Mouse (Mus musculus) T-cell, adult 66 days (primary cell): ENCODE results near the gene Tcap. TPM values are rescaled to one million over a fixed set of nuclear protein-coding genes. Genes with fewer than 3 reads are reported as not detected.

ENCODE experiments used
- total RNA-seq, 2 experiments: library from RNA; stranded (reverse); gene quantifications; 3 replicates in 1 of 2; 4 replicates in 1 of 2; pipeline ENCODE4 v1.2.4; 2023

Gene Tcap
- not detected for total RNA-seq

DNA sequence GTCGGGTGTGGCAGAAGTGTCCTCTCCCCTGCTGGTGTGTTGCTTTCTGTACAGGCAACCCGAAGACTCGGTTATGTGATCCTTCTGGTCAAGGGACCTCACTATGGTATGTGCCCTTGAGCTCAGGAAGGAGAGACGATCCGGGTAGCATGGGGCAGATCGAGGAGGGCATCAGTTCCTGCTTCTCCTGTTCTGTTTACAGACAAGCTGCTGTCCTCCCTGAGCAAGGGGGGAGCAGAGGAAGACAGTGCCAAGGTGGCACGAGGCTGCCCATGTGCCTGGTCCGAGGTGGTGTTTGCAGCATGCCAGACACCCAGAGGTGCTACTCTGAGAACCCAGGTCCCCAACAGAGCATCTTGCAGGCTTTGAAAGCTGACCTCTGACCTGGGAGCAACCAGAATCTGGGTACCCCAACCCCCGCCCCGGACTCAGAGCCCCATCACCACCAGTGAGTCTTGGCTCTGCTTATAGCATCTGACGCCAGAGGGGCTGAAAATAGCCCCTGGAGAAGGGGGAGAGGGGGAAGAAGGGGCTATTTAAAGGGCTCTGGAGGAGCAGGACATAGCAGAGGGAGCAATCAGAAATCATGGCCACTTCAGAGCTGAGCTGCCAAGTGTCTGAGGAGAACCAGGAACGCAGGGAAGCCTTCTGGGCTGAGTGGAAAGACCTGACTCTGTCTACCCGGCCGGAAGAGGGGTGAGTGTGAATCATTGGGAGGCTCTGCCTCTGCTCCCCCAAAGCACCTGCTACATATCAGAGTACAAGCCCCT, at the start of gene Tcap:
Tcap (plus strand) TSS at position 551 of the 770 bp plus-strand sequence.

GRCm38 (mm10) chr11:98348083-98348961, 35.3 kb upstream of the Tcap start, which contains the start of gene Ppp1r1b:
Gene Ppp1r1b, plus strand, starts transcription at chr11:98348404.

GRCm38 (mm10) chr11:98358161-98359083, 25.2 kb upstream of the Tcap start, which contains the start of gene Stard3:
Gene Stard3, plus strand, starts transcription at chr11:98358368.

DNA sequence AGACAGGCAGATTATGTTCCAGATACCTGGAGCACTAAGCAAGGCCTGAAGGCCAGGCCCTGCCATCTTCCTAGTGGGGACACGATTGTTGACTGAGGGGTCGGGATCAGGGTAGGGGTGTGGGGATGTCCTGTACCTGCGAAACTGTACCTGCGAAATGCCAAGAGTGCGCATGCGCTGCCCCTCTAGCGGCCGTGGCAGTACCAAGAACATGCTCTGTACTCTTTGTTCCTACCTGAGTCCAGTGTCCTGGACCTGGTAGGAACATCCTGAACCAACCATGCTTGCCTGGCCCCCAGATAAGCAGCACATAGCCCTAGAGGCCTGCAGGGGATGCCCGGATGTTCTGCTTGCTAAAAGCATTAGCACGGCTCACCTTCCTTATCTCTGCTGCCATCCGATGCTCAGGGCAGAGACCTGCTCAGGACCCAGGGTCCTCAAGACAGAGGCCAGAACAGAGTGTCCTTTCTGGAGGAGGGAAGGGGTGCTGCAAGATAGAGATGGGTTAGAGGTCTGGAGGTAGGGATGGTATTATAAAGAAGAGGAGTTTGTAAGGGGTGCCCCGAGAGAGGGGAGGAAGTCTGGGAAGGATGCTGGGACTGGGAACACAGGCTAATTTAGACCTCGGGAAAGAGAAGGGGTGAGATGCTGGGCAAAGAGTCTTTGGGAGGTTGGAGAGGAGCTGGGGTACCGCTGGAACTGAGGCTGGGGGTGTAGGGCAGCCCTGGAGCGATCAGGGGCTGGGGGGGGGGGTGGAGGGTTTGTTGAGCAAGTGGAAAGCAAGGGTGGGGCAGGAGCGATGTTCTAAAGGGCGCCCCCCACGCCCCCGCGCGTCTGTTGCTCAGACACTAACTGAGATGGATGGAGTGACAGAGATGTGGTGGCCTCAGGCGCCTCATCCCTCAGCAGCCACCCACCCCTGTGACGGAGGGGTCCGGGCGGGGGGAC, 2.3 kb downstream of the Tcap start, which contains the start of gene Pnmt:
Pnmt (plus strand) TSS at position 813 of the 948 bp plus-strand sequence.

DNA sequence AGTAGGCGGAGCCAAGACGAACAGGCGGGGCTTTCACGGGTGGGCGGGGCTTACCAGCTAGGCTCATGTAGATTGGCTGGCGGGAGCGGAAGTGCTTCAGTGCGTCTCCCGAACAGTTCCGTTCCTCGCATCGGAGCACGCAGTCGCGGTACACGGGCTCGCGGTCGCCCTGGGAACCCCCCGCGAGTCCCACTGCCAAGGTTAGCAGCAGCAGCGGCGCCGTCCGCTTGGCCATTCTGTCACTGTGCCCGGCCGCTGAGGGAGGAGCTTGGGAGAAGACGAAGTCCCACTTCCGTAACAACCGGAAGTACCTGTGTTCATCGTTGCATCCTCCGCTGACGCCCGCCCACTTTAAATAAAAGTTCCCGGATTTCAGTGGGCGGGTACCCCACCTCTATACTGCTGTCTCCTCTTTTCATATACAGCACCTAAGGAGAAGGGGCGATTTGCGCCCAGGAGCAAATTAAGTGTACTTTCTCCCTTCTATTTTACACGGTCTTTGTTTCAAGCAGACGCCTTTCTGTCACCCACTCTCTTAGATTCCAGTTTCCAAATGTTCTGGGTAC, 16.6 kb downstream of the Tcap start, which contains the start of gene Pgap3:
Pgap3 (minus strand) TSS at position 330 of the 566 bp plus-strand sequence.

DNA sequence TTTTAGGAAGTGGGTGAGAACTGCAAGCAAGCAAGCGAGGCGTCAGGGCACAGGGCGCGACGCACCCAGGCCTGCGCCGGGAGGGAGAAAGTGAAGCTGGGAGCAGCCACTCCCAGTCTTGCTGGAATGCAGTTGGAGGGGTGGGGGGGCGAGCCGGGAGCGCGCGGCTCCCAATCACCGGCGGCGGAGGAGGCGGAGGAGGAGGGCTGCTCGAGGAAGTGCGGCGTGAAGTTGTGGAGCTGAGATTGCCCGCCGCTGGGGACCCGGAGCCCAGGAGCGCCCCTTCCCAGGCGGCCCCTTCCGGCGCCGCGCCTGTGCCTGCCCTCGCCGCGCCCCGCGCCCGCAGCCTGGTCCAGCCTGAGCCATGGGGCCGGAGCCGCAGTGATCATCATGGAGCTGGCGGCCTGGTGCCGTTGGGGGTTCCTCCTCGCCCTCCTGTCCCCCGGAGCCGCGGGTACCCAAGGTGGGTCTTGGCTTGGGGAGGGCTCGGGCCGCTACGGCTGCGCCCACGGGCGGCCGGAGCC, 28.7 kb downstream of the Tcap start, which contains the start of gene Erbb2:
Erbb2 (plus strand) TSS at position 198 of the 524 bp plus-strand sequence.

Other genes starting within 250 kb of the Tcap start
- gene Fbxl20, start 233.4 kb upstream of the Tcap start, total RNA-seq, result 10 to 100 TPM; 47.0 to 47.5 TPM
- gene Med1, start 190.5 kb upstream of the Tcap start, total RNA-seq, result 10 to 100 TPM; 76.9 to 80.2 TPM
- gene Cdk12, start 180.8 kb upstream of the Tcap start, total RNA-seq, result 100 to 1,000 TPM; 108 to 113 TPM
- gene Neurod2, start 54.2 kb upstream of the Tcap start, total RNA-seq, result not detected
- not detected for gene Ppp1r1b, start 35.4 kb upstream of the Tcap start, total RNA-seq
- 10 to 100 TPM; 38.0 to 48.9 TPM for gene Stard3, start 25.4 kb upstream of the Tcap start, total RNA-seq
- not detected for gene Pnmt, start 2.6 kb downstream of the Tcap start, total RNA-seq
- gene Pgap3, start 16.7 kb downstream of the Tcap start, total RNA-seq, result 10 to 100 TPM; 11.1 to 14.0 TPM
- gene Erbb2, start 28.7 kb downstream of the Tcap start, total RNA-seq, result under 1 TPM in 1 of 2 experiments, not detected in 1; 0.12 TPM
- gene Mien1, start 55.2 kb downstream of the Tcap start, total RNA-seq, result 10 to 100 TPM; 64.5 to 69.5 TPM
- 1 to 10 TPM in 1 of 2 experiments, not detected in 1; 2.0 TPM for gene Grb7, start 62.6 kb downstream of the Tcap start, total RNA-seq
- gene Ikzf3, start 162.2 kb downstream of the Tcap start, total RNA-seq, result 100 to 1,000 TPM; 157 to 169 TPM
- gene Zpbp2, start 167.3 kb downstream of the Tcap start, total RNA-seq, result 1 to 10 TPM; 4.9 to 6.8 TPM
- 10 to 100 TPM; 21.3 to 25.5 TPM for gene Ormdl3, start 203.6 kb downstream of the Tcap start, total RNA-seq
- gene Lrrc3c, start 214.5 kb downstream of the Tcap start, total RNA-seq, result not detected
- gene Gm12355, start 241.8 kb downstream of the Tcap start, total RNA-seq, result 10 to 100 TPM; 17.5 to 24.9 TPM
- gene Gsdma3, start 242.5 kb downstream of the Tcap start, total RNA-seq, result 1 to 10 TPM in 1 of 2 experiments, under 1 TPM in 1; 0.89 to 1.3 TPM